Mouse (Mus musculus): Measurements from ENCODE around the gene Omg. TPM values are rescaled to one million over a fixed set of nuclear protein-coding genes. Genes with fewer than 3 reads are reported as not detected.
A peak's percentile ranks its signal among the peaks of the same experiment; 100 is the strongest.

The Omg gene
- polyA plus RNA-seq, 1 experiment from 2014 or later = 0.33 TPM

GRCm38 (mm10) chr11:79527739-79528384 lies 24.0 kb upstream of the Omg start:
- Histone ChIP-seq H3K27ac (peak overlapping the region; percentile 40; the same call in 1 of the 2 replicates), H3K9ac (no peak overlapping the region)

GRCm38 (mm10) chr11:79527015-79527738 lies 23.3 kb upstream of the Omg start:
- Histone ChIP-seq H3K9me3 (no peaks in the 10 kb centered on the region), H3K36me3 (no peaks in the 10 kb centered on the region), H3K9ac (no peak overlapping the region), H3K4me3 (replicated peaks) (no peak overlapping the region), H3K27me3 (replicated peaks) (no peaks in the 10 kb centered on the region), H3K4me1 (no peaks in the 10 kb centered on the region), H3K4me2 (no peak overlapping the region), H3K27ac (peak overlapping the region; percentile 40; the same call in 1 of the 2 replicates)
- no peak for ATAC-seq (ENCODE audit: insufficient read depth, low FRiP score, low read depth)
- WGBS = 67% methylated on average over 15 of the region's 15 CpGs

More at GRCm38 (mm10) chr11:79527739-79528384, 24.0 kb upstream of the Omg start:
- no peak for ATAC-seq (ENCODE audit: insufficient read depth, low FRiP score, low read depth)
- Histone ChIP-seq H3K27me3 (replicated peaks) (no peaks in the 10 kb centered on the region), H3K4me2 (no peak overlapping the region), H3K36me3 (no peaks in the 10 kb centered on the region), H3K4me1 (no peaks in the 10 kb centered on the region), H3K4me3 (replicated peaks) (no peak overlapping the region), H3K9me3 (no peaks in the 10 kb centered on the region)
- WGBS = 84% methylated on average over 5 of the region's 5 CpGs

DNA sequence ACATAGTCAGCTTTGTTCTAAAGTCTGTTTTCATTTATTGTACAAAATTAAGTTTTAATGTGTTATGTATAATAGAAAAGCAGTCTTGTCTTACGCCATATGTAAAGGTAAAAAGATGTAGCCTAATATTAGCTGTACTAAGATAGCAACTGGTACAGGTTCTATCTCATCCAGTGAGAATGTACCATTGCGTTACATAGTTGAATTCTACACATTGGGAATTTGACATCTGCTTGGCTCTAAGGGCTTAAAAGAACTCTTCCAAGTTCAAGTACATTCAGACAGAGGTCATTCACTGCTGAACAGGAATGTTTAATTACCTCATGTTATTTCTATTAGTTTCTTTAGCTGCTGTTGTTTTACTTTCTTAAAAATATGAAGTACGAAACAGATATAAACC lies 22.7 kb upstream of the Omg start:
- no peak overlapping the region for H3K27ac ChIP-seq
- no peak for ATAC-seq (ENCODE audit: insufficient read depth, low FRiP score, low read depth)
- no peaks in the 10 kb centered on the region for H3K9me3 ChIP-seq
- no peaks in the 10 kb centered on the region for H3K27me3 ChIP-seq (replicated peaks)
- H3K4me1 ChIP-seq = no peaks in the 10 kb centered on the region
- WGBS = 82% methylated on average over 3 of the region's 3 CpGs
- H3K4me2 ChIP-seq = no peak overlapping the region
- H3K9ac ChIP-seq = no peak overlapping the region
- H3K4me3 ChIP-seq (replicated peaks) = no peak overlapping the region
- no peaks in the 10 kb centered on the region for H3K36me3 ChIP-seq

- H3K4me1 ChIP-seq = no peaks in the 10 kb centered on the region
- H3K4me2 ChIP-seq = no peak overlapping the region
- no peak for ATAC-seq (ENCODE audit: insufficient read depth, low FRiP score, low read depth)
- WGBS = 78% methylated on average over 1 of the region's 1 CpGs
- no peak overlapping the region for H3K4me3 ChIP-seq (replicated peaks)
- H3K9ac ChIP-seq = no peak overlapping the region
- H3K27ac ChIP-seq = no peak overlapping the region
- H3K36me3 ChIP-seq = no peaks in the 10 kb centered on the region
- no peaks in the 10 kb centered on the region for H3K27me3 ChIP-seq (replicated peaks)
- H3K9me3 ChIP-seq = no peaks in the 10 kb centered on the region
Observed at GRCm38 (mm10) chr11:79524310-79524575, 20.4 kb upstream of the Omg start.

- WGBS = 61% methylated on average over 10 of the region's 10 CpGs
- H3K9ac ChIP-seq = no peak within 1 kb of the TSS
Observed at GRCm38 (mm10) chr11:79523560-79524309, 19.9 kb upstream of the Omg start, which contains the start of gene Evi2b. Gene Evi2b (minus strand): TSS chr11:79523762.

DNA sequence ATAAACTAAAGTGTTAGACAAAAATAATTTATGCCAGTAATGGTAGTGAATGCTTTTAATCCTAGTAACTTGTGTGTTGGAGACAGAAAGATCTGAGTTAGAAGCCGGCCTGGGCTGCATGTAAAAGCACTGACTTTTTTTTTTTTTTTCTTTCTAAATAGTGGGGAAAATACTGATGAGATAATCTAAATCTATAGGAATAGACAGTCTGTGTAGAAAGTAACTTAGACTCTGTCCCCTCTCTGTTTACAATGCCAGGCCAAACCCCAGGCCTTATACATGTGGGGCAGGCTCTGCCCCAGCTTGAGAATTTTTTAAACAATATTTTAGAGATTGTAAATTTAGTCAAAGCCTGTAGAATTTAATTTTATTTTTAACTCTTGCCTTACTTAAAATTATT lies 19.1 kb upstream of the Omg start:
- Histone ChIP-seq H3K27me3 (replicated peaks) (no peaks in the 10 kb centered on the region), H3K4me2 (no peak overlapping the region), H3K27ac (no peak overlapping the region), H3K36me3 (no peaks in the 10 kb centered on the region), H3K9me3 (no peaks in the 10 kb centered on the region), H3K9ac (no peak overlapping the region), H3K4me3 (replicated peaks) (no peak overlapping the region), H3K4me1 (no peaks in the 10 kb centered on the region)
- WGBS = 55% methylated on average over 1 of the region's 1 CpGs
- no peak for ATAC-seq (ENCODE audit: insufficient read depth, low FRiP score, low read depth)

More at GRCm38 (mm10) chr11:79523560-79524309, 19.9 kb upstream of the Omg start, which contains the start of gene Evi2b:
- Histone ChIP-seq H3K4me2 (no peak within 1 kb of the TSS), H3K27me3 (replicated peaks) (no peaks in the 10 kb centered on the region), H3K9me3 (no peaks in the 10 kb centered on the region), H3K27ac (0 out of 2 replicates have a peak within 1 kb of the TSS, but pooled peaks have one; percentile 37), H3K36me3 (no peaks in the 10 kb centered on the region), H3K4me3 (replicated peaks) (no peak within 1 kb of the TSS), H3K4me1 (no peaks in the 10 kb centered on the region)
- no peak for ATAC-seq (ENCODE audit: insufficient read depth, low FRiP score, low read depth)

- no peaks in the 10 kb centered on the region for H3K9me3 ChIP-seq
- H3K4me3 ChIP-seq (replicated peaks) = no peak overlapping the region
- no peak for ATAC-seq (ENCODE audit: insufficient read depth, low FRiP score, low read depth)
- H3K36me3 ChIP-seq = no peaks in the 10 kb centered on the region
- H3K4me2 ChIP-seq = no peak overlapping the region
- no peaks in the 10 kb centered on the region for H3K27me3 ChIP-seq (replicated peaks)
- no peak overlapping the region for H3K27ac ChIP-seq
- H3K9ac ChIP-seq = no peak overlapping the region
- H3K4me1 ChIP-seq = no peaks in the 10 kb centered on the region
Observed at GRCm38 (mm10) chr11:79521930-79522329, 18.0 kb upstream of the Omg start.

DNA sequence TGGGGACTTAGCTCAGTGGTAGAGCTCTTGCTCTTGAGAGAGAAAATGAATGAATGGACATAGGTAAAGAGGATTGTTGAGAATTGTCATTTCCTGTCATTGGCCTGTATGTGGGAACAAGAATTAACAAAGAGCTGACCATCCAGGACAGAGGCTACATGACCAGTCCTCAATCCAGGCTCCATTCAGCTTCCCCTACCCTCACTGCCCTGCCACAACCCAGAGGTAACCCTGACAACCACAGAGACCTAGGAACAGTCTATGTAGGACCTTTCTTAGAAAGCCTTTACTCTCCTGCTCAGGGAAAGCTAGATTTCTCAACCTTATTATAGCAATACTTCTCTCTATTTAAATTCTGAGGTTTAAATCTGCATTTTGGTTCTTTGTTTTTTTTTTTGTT lies 16.9 kb upstream of the Omg start:
- Histone ChIP-seq H3K27me3 (replicated peaks) (no peaks in the 10 kb centered on the region), H3K4me2 (no peak overlapping the region), H3K4me3 (replicated peaks) (no peak overlapping the region), H3K9me3 (no peaks in the 10 kb centered on the region), H3K4me1 (no peaks in the 10 kb centered on the region), H3K27ac (no peak overlapping the region), H3K9ac (no peak overlapping the region), H3K36me3 (no peaks in the 10 kb centered on the region)
- ATAC-seq (ENCODE audit: insufficient read depth, low FRiP score, low read depth) = no peak

DNA sequence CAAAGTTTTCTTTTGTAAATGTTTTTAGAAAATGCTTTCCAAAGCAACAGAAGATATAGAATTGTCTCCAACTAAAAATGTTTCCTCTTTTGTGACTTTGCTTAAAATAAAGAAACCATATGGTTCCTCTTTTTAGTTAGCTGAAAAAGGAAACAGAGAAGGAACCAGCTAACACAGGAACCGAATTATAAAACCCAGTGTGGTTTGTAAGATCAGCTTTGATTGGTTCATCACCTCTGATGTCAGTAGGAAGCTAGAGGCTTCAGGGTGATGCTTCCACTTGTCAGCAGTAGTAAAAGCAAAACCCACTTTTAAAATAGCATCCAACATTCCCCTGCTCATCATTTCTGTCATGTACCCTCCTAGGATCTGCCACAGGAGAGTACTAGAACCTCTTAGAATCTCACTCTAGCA lies 16.0 kb upstream of the Omg start:
- 0 out of 2 replicates have a peak overlapping the region, but pooled peaks have one; percentile 16 for H3K27ac ChIP-seq
- H3K9ac ChIP-seq = no peak overlapping the region
- ATAC-seq (ENCODE audit: insufficient read depth, low FRiP score, low read depth) = no peak
- no peaks in the 10 kb centered on the region for H3K36me3 ChIP-seq
- H3K4me1 ChIP-seq = no peaks in the 10 kb centered on the region; the same call in 1 of the 2 replicates
- 69% methylated on average over 1 of the region's 1 CpGs for WGBS
- no peak overlapping the region for H3K4me2 ChIP-seq
- no peaks in the 10 kb centered on the region for H3K9me3 ChIP-seq
- H3K4me3 ChIP-seq (replicated peaks) = no peak overlapping the region
- H3K27me3 ChIP-seq (replicated peaks) = no peaks in the 10 kb centered on the region

DNA sequence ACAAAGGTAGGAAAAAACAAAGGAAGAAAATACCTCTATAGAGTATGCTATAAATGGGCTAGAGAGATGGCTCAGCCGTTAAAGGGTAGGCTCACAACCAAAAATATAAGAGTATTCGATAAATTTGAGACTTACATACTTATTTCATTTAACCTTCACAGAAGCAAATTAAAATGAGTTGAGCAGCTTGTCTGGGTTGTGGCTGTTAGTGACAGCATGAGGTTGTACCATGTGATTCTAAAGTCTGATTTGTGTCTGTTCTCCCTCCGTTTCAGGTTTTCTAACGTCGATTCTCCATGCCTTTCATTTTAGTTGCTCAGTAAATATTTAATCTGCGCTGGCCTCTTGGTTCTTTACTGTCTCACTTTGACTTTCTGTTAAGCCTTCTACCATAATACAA lies 15.4 kb upstream of the Omg start:
- Histone ChIP-seq H3K9ac (no peak overlapping the region), H3K36me3 (no peaks in the 10 kb centered on the region), H3K4me1 (no peaks in the 10 kb centered on the region; the same call in 1 of the 2 replicates), H3K27ac (no peak overlapping the region), H3K4me2 (no peak overlapping the region), H3K9me3 (no peaks in the 10 kb centered on the region), H3K27me3 (replicated peaks) (no peaks in the 10 kb centered on the region), H3K4me3 (replicated peaks) (no peak overlapping the region)
- WGBS = 67% methylated on average over 6 of the region's 6 CpGs
- no peak for ATAC-seq (ENCODE audit: insufficient read depth, low FRiP score, low read depth)

- H3K4me1 ChIP-seq = no peaks in the 10 kb centered on the region; the same call in 1 of the 2 replicates
- no peak overlapping the region for H3K9ac ChIP-seq
- H3K27ac ChIP-seq = no peak overlapping the region
- no peak overlapping the region for H3K4me2 ChIP-seq
- no peak overlapping the region for H3K4me3 ChIP-seq (replicated peaks)
- H3K9me3 ChIP-seq = no peaks in the 10 kb centered on the region
- 96% methylated on average over 2 of the region's 2 CpGs for WGBS
- H3K27me3 ChIP-seq (replicated peaks) = no peaks in the 10 kb centered on the region
- no peaks in the 10 kb centered on the region for H3K36me3 ChIP-seq
- ATAC-seq (ENCODE audit: insufficient read depth, low FRiP score, low read depth) = no peak
Observed at GRCm38 (mm10) chr11:79515798-79516197, 11.9 kb upstream of the Omg start.

- ATAC-seq (ENCODE audit: insufficient read depth, low FRiP score, low read depth) = no peak
- Histone ChIP-seq H3K9ac (no peak overlapping the region), H3K9me3 (no peaks in the 10 kb centered on the region), H3K4me3 (replicated peaks) (no peak overlapping the region), H3K27ac (no peak overlapping the region), H3K4me2 (no peak overlapping the region), H3K4me1 (no peaks in the 10 kb centered on the region; the same call in 1 of the 2 replicates), H3K36me3 (no peaks in the 10 kb centered on the region), H3K27me3 (replicated peaks) (no peaks in the 10 kb centered on the region)
- WGBS = 60% methylated on average over 6 of the region's 6 CpGs
Observed at GRCm38 (mm10) chr11:79515331-79515730, 11.4 kb upstream of the Omg start.
